Mouse (Mus musculus) CH12.LX (cell line): Measurements from ENCODE around the gene Oprm1. TPM values are rescaled to one million over a fixed set of nuclear protein-coding genes. Genes with fewer than 3 reads are reported as not detected.
"Not testable (repeated sequence)": the region's sequence is repeated elsewhere in the genome, so short reads cannot be mapped to it uniquely, and the experiment has no call there.

Experiments
- DNase-seq: peaks from one replicate; pipeline ENCODE4 v3.0.0-alpha.2; 2013; ENCODE audit errors: extremely low read depth
- H3K27ac ChIP-seq: 2 replicates; pipeline ENCODE4 v1.5.1; 2012; ENCODE audit warnings: low read depth, mild to moderate bottlenecking, control low read depth, moderate library complexity; ENCODE audit not compliant: insufficient read depth
- H3K27me3 ChIP-seq: replicated peaks from 2 replicates; pipeline ENCODE3; 2012; ENCODE audit warnings: inconsistent platforms
- H3K36me3 ChIP-seq, 2 experiments: replicated peaks in 1 of 2; 2 replicates each; pipeline versions ENCODE3 to v1.6.1; 2012; ENCODE audit warnings: inconsistent platforms in 1 of 2, low read length in 1 of 2, mild to moderate bottlenecking in 1 of 2, mixed read lengths in 1 of 2, moderate library complexity in 1 of 2; ENCODE audit not compliant: control insufficient read depth in 1 of 2, insufficient read depth in 1 of 2
- H3K4me1 ChIP-seq, 2 experiments: 2 replicates each; pipeline ENCODE4 v1.6.1; 2012; ENCODE audit warnings: inconsistent platforms in 1 of 2, moderate library complexity in 1 of 2; ENCODE audit not compliant: insufficient read depth in 2 of 2, control insufficient read depth in 1 of 2
- H3K4me2 ChIP-seq: 2 replicates; pipeline ENCODE4 v1.6.1; 2012; ENCODE audit warnings: low read depth, mild to moderate bottlenecking, control low read depth; ENCODE audit not compliant: poor library complexity, insufficient read depth, severe bottlenecking
- H3K4me3 ChIP-seq, 3 experiments: fragments of 150-350 bp in 1 of 3; sonication (generic) in 1 of 3; replicated peaks in 1 of 3; 2 replicates each; pipeline versions ENCODE3 to v1.5.1; 2011 to 2012; ENCODE audit warnings: low read depth in 2 of 3, low read length in 2 of 3, mild to moderate bottlenecking in 2 of 3, moderate library complexity in 2 of 3, control low read depth in 1 of 3, improper control_type of control experiment in 1 of 3, inconsistent platforms in 1 of 3, mixed read lengths in 1 of 3; ENCODE audit not compliant: poor library complexity in 1 of 3
- H3K79me2 ChIP-seq: replicated peaks from 2 replicates; pipeline ENCODE4 v1.6.1; 2012; ENCODE audit warnings: mild to moderate bottlenecking, moderate library complexity; ENCODE audit not compliant: control insufficient read depth, poor library complexity, insufficient read depth, severe bottlenecking; ENCODE audit errors: extremely low read depth
- H3K9ac ChIP-seq: 2 replicates; pipeline ENCODE4 v1.6.1; 2012; ENCODE audit warnings: low read depth, mild to moderate bottlenecking, control low read depth, moderate library complexity; ENCODE audit not compliant: insufficient read depth
- H3K9me3 ChIP-seq: replicated peaks from 2 replicates; pipeline ENCODE3; 2012; ENCODE audit warnings: low read length, inconsistent platforms, mixed read lengths
- CHD1 ChIP-seq: IDR thresholded peaks from 2 replicates; pipeline ENCODE4 v1.6.1; 2012; ENCODE audit warnings: low read depth, low read length, improper control_type of control experiment, inconsistent platforms
- CHD2 ChIP-seq: IDR thresholded peaks from 2 replicates; pipeline ENCODE4 v1.6.1; 2011; ENCODE audit warnings: low read length, improper control_type of control experiment
- CTCF ChIP-seq, 2 experiments: IDR thresholded peaks in 1 of 2; conservative IDR thresholded peaks in 1 of 2; 2 replicates each; pipeline ENCODE4 v1.5.1; 2011 to 2012; ENCODE audit warnings: low read depth in 2 of 2, low read length in 2 of 2, improper control_type of control experiment in 1 of 2, inconsistent platforms in 1 of 2, mild to moderate bottlenecking in 1 of 2, moderate library complexity in 1 of 2
- E2F4 ChIP-seq: IDR thresholded peaks from 2 replicates; pipeline ENCODE4 v1.6.1; 2011; ENCODE audit warnings: low read depth, low read length, improper control_type of control experiment; ENCODE audit not compliant: insufficient replicate concordance
- ELF1 ChIP-seq: IDR thresholded peaks from 2 replicates; pipeline ENCODE4 v1.6.1; 2014; ENCODE audit warnings: low read depth, mild to moderate bottlenecking, inconsistent platforms, low read length, improper control_type of control experiment
- ETS1 ChIP-seq: conservative IDR thresholded peaks from 2 replicates; pipeline ENCODE4 v1.6.1; 2012; ENCODE audit warnings: low read depth, mild to moderate bottlenecking, inconsistent platforms, low read length, improper control_type of control experiment, moderate library complexity
- JUND ChIP-seq: conservative IDR thresholded peaks from 2 replicates; pipeline ENCODE4 v1.6.1; 2011; ENCODE audit warnings: low read depth, low read length, improper control_type of control experiment
- MXI1 ChIP-seq: IDR thresholded peaks from 2 replicates; pipeline ENCODE4 v1.6.1; 2011; ENCODE audit warnings: mild to moderate bottlenecking, low read depth, low read length, improper control_type of control experiment
- MYC ChIP-seq: IDR thresholded peaks from 2 replicates; pipeline ENCODE4 v1.6.1; 2011; ENCODE audit warnings: low read depth, mild to moderate bottlenecking, improper control_type of control experiment, low read length
- NELFE ChIP-seq: IDR thresholded peaks from 2 replicates; pipeline ENCODE4 v1.6.1; 2011; ENCODE audit warnings: low read depth, low read length, improper control_type of control experiment
- NRF1 ChIP-seq: IDR thresholded peaks from 2 replicates; pipeline ENCODE4 v1.6.1; 2014; ENCODE audit warnings: low read depth, mild to moderate bottlenecking, inconsistent platforms, low read length, improper control_type of control experiment, moderate library complexity
- POLR2AphosphoS2 ChIP-seq: IDR thresholded peaks from 2 replicates; pipeline ENCODE4 v1.6.1; 2011; ENCODE audit warnings: low read depth, low read length, improper control_type of control experiment
- RAD21 ChIP-seq: IDR thresholded peaks from 2 replicates; pipeline ENCODE4 v1.6.1; 2011; ENCODE audit warnings: low read depth, mild to moderate bottlenecking, low read length, improper control_type of control experiment, moderate library complexity
- RCOR1 ChIP-seq: conservative IDR thresholded peaks from 2 replicates; pipeline ENCODE4 v1.6.1; 2012; ENCODE audit warnings: low read depth, mild to moderate bottlenecking, inconsistent platforms, low read length, improper control_type of control experiment
- SIN3A ChIP-seq: IDR thresholded peaks from 2 replicates; pipeline ENCODE4 v1.6.1; 2012; ENCODE audit warnings: low read length, improper control_type of control experiment, inconsistent platforms
- SMC3 ChIP-seq: IDR thresholded peaks from 2 replicates; pipeline ENCODE4 v1.6.1; 2011; ENCODE audit warnings: low read depth, low read length, improper control_type of control experiment
- TCF12 ChIP-seq: IDR thresholded peaks from 2 replicates; pipeline ENCODE4 v1.6.1; 2014; ENCODE audit warnings: low read depth, mild to moderate bottlenecking, inconsistent platforms, low read length, improper control_type of control experiment
- UBTF ChIP-seq: IDR thresholded peaks from 2 replicates; pipeline ENCODE4 v1.6.1; 2012; ENCODE audit warnings: low read depth, mild to moderate bottlenecking, inconsistent platforms, low read length, improper control_type of control experiment, moderate library complexity
- USF1 ChIP-seq: IDR thresholded peaks from 2 replicates; pipeline ENCODE4 v1.6.1; 2014; ENCODE audit warnings: low read depth, mild to moderate bottlenecking, inconsistent platforms, low read length, improper control_type of control experiment
- ZC3H11A ChIP-seq: IDR thresholded peaks from 2 replicates; pipeline ENCODE4 v1.6.1; 2012; ENCODE audit warnings: low read depth, mild to moderate bottlenecking, inconsistent platforms, low read length, improper control_type of control experiment
- ZKSCAN1 ChIP-seq: IDR thresholded peaks from 2 replicates; pipeline ENCODE4 v1.6.1; 2012; ENCODE audit warnings: low read depth, inconsistent platforms, low read length, improper control_type of control experiment, borderline replicate concordance
- ZMIZ1 ChIP-seq: IDR thresholded peaks from 2 replicates; pipeline ENCODE4 v1.6.1; 2012; ENCODE audit warnings: low read depth, mild to moderate bottlenecking, inconsistent platforms, low read length, improper control_type of control experiment
- ZNF384 ChIP-seq: IDR thresholded peaks from 2 replicates; pipeline ENCODE4 v1.6.1; 2012; ENCODE audit warnings: low read depth, low read length, improper control_type of control experiment, inconsistent platforms
- dilution Hi-C: fragments of 300-500 bp; cut with MboI; formaldehyde crosslinking; loops from 2 replicates; pipeline ENCODE4 v1.14.3; 2020; ENCODE audit warnings: low sequenced_read_pairs; ENCODE audit not compliant: extremely low pct_unique_long_range_greater_than_20kb, extremely low pct_ligation_motif_present
- in situ Hi-C: fragments of 300-500 bp; cut with MboI; formaldehyde crosslinking; loops from 3 replicates; pipeline ENCODE4 v1.14.3; 2019; ENCODE audit warnings: low sequenced_read_pairs, low pct_ligation_motif_present, low pct_unique_long_range_greater_than_20kb, mixed read lengths
- polyA plus RNA-seq: library from polyadenylated mRNA; unstranded; fragments of >175 nt; gene quantifications from 2 replicates; pipeline ENCODE4 v1.2.1, GENCODE M21; 2012; ENCODE audit warnings: low read depth; ENCODE audit not compliant: insufficient read length
- total RNA-seq, 2 experiments: library from RNA; depleted of rRNA; stranded (reverse); fragments of 300-350 nt in 1 of 2; fragments of >200 nt in 1 of 2; gene quantifications; 2 replicates each; pipeline ENCODE4 v1.2.3; 2012 to 2014

The Oprm1 gene
- total and polyA plus RNA-seq, 3 experiments = not detected

- Histone ChIP-seq H3K36me3 (no peaks in the 10 kb centered on the region), H3K27ac (no peak overlapping the region), H3K4me1 (peaks cover 0 to 10% of the 10 kb centered on the region in 2 experiments; a peak in 1 of 4 replicates), H3K4me2 (no peak overlapping the region), H3K4me3 (no peak overlapping the region), H3K27me3 (no peaks in the 10 kb centered on the region), H3K79me2 (no peaks in the 10 kb centered on the region), H3K9me3 (no peaks in the 10 kb centered on the region), H3K9ac (no peak overlapping the region)
- dilution Hi-C loops (no loop called here), in situ Hi-C loops (no loop called here)
- no peak for DNase-seq
- no peak for TF ChIP-seq SMC3
- TF ChIP-seq MYC = no peak
- TF ChIP-seq ZKSCAN1 = no peak
- TF ChIP-seq CHD2 = no peak
- no peak for TF ChIP-seq POLR2AphosphoS2
- no peak for TF ChIP-seq ZC3H11A
- no peak for TF ChIP-seq USF1
- TF ChIP-seq ZMIZ1 = no peak
Measured at GRCm38 (mm10) chr10:6999355-6999754, 241.0 kb downstream of the Oprm1 start.

DNA sequence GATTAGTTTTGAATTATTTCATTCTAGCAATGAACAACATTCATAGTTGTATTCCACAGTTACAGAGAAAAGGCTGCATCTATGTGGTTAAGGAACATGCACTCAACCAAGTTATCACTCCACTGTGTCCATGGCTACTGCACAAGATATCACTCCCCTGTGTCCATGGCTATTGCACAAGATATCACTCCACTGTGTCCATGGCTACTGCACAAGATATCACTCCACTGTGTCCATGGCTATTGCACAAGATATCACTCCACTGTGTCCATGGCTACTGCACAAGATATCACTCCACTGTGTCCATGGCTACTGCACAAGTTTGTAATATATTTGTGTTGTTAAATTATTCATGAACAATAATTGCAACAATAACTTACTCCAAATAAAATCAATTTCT is 245.6 kb downstream of the Oprm1 start:
- H3K27me3 ChIP-seq, H3K4me3 ChIP-seq, dilution Hi-C loops, H3K27ac ChIP-seq, H3K9ac ChIP-seq, H3K4me2 ChIP-seq, H3K36me3 ChIP-seq, H3K9me3 ChIP-seq, H3K79me2 ChIP-seq, DNase-seq: not testable (repeated sequence)
- peaks cover 3 to 15% of the 10 kb centered on the region in 2 experiments; a peak in 2 of 4 replicates for H3K4me1 ChIP-seq
- in situ Hi-C loops = loop anchor here (25.0 kb wide), 1 partner anchor 117 kb away; no protein-coding TSS in a partner anchor

DNA sequence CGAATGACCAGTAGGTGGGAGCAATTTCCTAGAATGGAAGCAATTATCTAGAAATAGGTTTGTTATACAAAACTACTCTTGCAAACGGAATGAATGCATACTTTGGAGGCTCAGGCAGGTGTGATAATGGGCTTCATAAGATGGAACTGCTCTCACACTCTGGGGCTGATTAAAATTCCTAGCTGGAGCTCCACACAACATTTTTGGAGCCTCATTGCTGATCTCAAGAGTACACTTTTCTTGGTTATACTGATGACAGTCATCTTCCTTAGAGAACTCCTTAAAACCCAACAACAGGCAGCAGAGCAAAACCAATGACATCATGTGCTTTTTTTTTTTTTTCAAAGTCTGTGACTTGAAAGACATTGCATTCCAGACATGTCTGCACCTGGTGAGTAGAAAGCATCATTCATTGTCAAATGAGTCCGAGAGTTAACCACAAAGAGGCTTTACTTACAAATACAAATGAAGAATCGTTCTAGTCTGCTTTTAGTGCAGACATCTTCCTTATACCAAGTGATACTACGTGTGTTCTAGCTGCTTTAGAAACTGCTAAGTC is 246.8 kb downstream of the Oprm1 start:
- Histone ChIP-seq H3K9me3 (peaks cover 6% of the 10 kb centered on the region), H3K4me1 (peaks cover 3 to 18% of the 10 kb centered on the region in 2 experiments; a peak in 2 of 4 replicates), H3K4me3 (no peak overlapping the region), H3K4me2 (no peak overlapping the region), H3K36me3 (peaks cover 0 to 5% of the 10 kb centered on the region in 2 experiments), H3K9ac (no peak overlapping the region), H3K79me2 (no peaks in the 10 kb centered on the region), H3K27me3 (no peaks in the 10 kb centered on the region), H3K27ac (no peak overlapping the region)
- in situ Hi-C loops = loop anchor here (25.0 kb wide), 1 partner anchor 118 kb away; no protein-coding TSS in a partner anchor
- dilution Hi-C loops = no loop called here
- TF ChIP-seq RAD21 (peak; percentile 27), SIN3A (no peak), ELF1 (no peak), ZMIZ1 (no peak), NRF1 (no peak), JUND (0 out of 2 replicates have a peak, but pooled peaks have one; percentile 25), MXI1 (no peak), UBTF (no peak), TCF12 (no peak), ZNF384 (peak; percentile 90), RCOR1 (no peak), E2F4 (no peak), CHD1 (no peak), USF1 (no peak), CTCF (conservative IDR thresholded peaks at IDR 0.05 in 1 of 2, IDR thresholded peaks at IDR 0.05 in 1 of 2; ENCODE audit: low read depth in 2 of 2, low read length in 2 of 2) (0 out of 4 replicates have a peak, but pooled peaks of 1 of the 2 experiments have one; percentile 17), NELFE (no peak), ETS1 (no peak)
- DNase-seq = peak; percentile 39
